8 mouse cellular contexts compared by ENCODE assay signal in genomic region chr14:25468891-25469529, GRCm38 (mm10). TPM values are rescaled to one million over a fixed set of nuclear protein-coding genes. Genes with fewer than 3 reads are reported as not detected.
A peak's percentile ranks its signal among the peaks of the same experiment; 100 is the strongest.
DNase-seq lines count a peak whose midpoint lies in the region; ATAC-seq and TF ChIP-seq lines count a peak whose summit lies in the region.

No protein-coding gene starts in this region.

- no peaks in the 10 kb centered on the region for H3K27me3 ChIP-seq in kidney, embryonic 15.5 days
- no peaks in the 10 kb centered on the region for H3K27me3 ChIP-seq in kidney, embryonic 16.5 days (ENCODE audit: insufficient read depth, low read length)
- H3K27me3 ChIP-seq in stomach, postnatal 0 days (ENCODE audit: control insufficient read depth, insufficient read depth, low read length): no peaks in the 10 kb centered on the region

- H3K36me3 ChIP-seq in kidney, embryonic 15.5 days: no peaks in the 10 kb centered on the region
- no peaks in the 10 kb centered on the region for H3K36me3 ChIP-seq in kidney, embryonic 16.5 days (ENCODE audit: insufficient read depth, low read length)
- H3K36me3 ChIP-seq in stomach, postnatal 0 days (ENCODE audit: control insufficient read depth, insufficient read depth, low read length): no peaks in the 10 kb centered on the region

- peaks cover 97% of the 10 kb centered on the region for H3K4me1 ChIP-seq in kidney, embryonic 15.5 days
- H3K4me1 ChIP-seq in kidney, embryonic 16.5 days (ENCODE audit: insufficient read depth, low read length): peaks cover 96% of the 10 kb centered on the region
- H3K4me1 ChIP-seq in stomach, postnatal 0 days (replicated peaks; ENCODE audit: control insufficient read depth, insufficient read depth): peaks cover 30% of the 10 kb centered on the region

- no peaks in the 10 kb centered on the region for H3K9me3 ChIP-seq in kidney, embryonic 15.5 days (replicated peaks)
- no peaks in the 10 kb centered on the region for H3K9me3 ChIP-seq in kidney, embryonic 16.5 days (ENCODE audit: low read length)
- H3K9me3 ChIP-seq in stomach, postnatal 0 days (ENCODE audit: control insufficient read depth, low read length): no peaks in the 10 kb centered on the region

- no peak overlapping the region for H3K9ac ChIP-seq in kidney, embryonic 15.5 days
- no peak overlapping the region for H3K9ac ChIP-seq in kidney, embryonic 16.5 days (replicated peaks; ENCODE audit: low read length)
- no peak overlapping the region for H3K9ac ChIP-seq in stomach, postnatal 0 days (ENCODE audit: low read length)

- DNase-seq in cerebellum, adult 11-12 months: peak; percentile 33
- DNase-seq in cerebellum, adult 18-20 months: no peak
- peak; percentile 20 for DNase-seq in thymus, postnatal 4 days
- DNase-seq in thymus, adult 18-20 months: no peak
- DNase-seq in stomach, postnatal 0 days (ENCODE audit: low spot score): no peak
- no peak for DNase-seq in ovary, postnatal 36 days (ENCODE audit: low spot score)

- H3K27ac ChIP-seq in kidney, embryonic 15.5 days: 0 out of 2 replicates have a peak overlapping the region, but pooled peaks have one; percentile 16
- H3K27ac ChIP-seq in kidney, embryonic 16.5 days (ENCODE audit: low read length): no peak overlapping the region
- H3K27ac ChIP-seq in stomach, postnatal 0 days (replicated peaks): 0 out of 2 replicates have a peak overlapping the region, but pooled peaks have one; percentile 6

- no peak overlapping the region for H3K4me2 ChIP-seq in kidney, embryonic 15.5 days
- no peak overlapping the region for H3K4me2 ChIP-seq in kidney, embryonic 16.5 days (replicated peaks; ENCODE audit: low read depth, low read length)
- no peak overlapping the region for H3K4me2 ChIP-seq in stomach, postnatal 0 days (replicated peaks; ENCODE audit: low read depth)

- 66% methylated on average over 7 of the region's 7 CpGs for WGBS in kidney, embryonic 15.5 days
- 62% methylated on average over 7 of the region's 7 CpGs for WGBS in kidney, embryonic 16.5 days
- 73% methylated on average over 7 of the region's 7 CpGs for WGBS in stomach, postnatal 0 days

- ATAC-seq in kidney, embryonic 15.5 days (replicated peaks; ENCODE audit: low FRiP score): no peak
- ATAC-seq in kidney, embryonic 16.5 days (ENCODE audit: low FRiP score, low TSS enrichment): no peak
- ATAC-seq in stomach, postnatal 0 days (ENCODE audit: low FRiP score, low TSS enrichment): no peak

- TF ChIP-seq EP300 in stomach, postnatal 0 days (optimal IDR thresholded peaks at IDR 0.05): no peak

- no peak for TF ChIP-seq CTCF in stomach, postnatal 0 days (IDR thresholded peaks at IDR 0.05; ENCODE audit: low read depth)

- H3K4me3 ChIP-seq in kidney, embryonic 15.5 days (replicated peaks): no peak overlapping the region
- no peak overlapping the region for H3K4me3 ChIP-seq in kidney, embryonic 16.5 days (ENCODE audit: low read length)
- H3K4me3 ChIP-seq in stomach, postnatal 0 days (ENCODE audit: low read depth, low read length): no peak overlapping the region

RNA-seq across cellular contexts. Expression of gene Zmiz1, which starts 10.0 kb away (rescaled TPM):
- polyA plus RNA-seq in kidney, embryonic 15.5 days (2015; fragmentation: Nextera tagmentation; extraction: Ambion mirVana): 41.8 and 47.3 TPM in 2 replicates
- polyA plus RNA-seq in kidney, embryonic 16.5 days (2015; fragmentation: Nextera tagmentation; extraction: Ambion mirVana): 36.0 and 46.6 TPM in 2 replicates
- polyA plus RNA-seq in stomach, postnatal 0 days (2015; fragmentation: Nextera tagmentation; extraction: Ambion mirVana): 13.0 and 13.8 TPM in 2 replicates

Comparison
In these comparisons a context has a peak if more than half of its experiments do, and no peak if none do; other contexts are left out.
1. DNase-seq: peak in cerebellum, adult 11-12 months (single experiment) and thymus, postnatal 4 days (single experiment); none in cerebellum, adult 18-20 months (0 of 2), thymus, adult 18-20 months (0 of 2), stomach, postnatal 0 days (single experiment) and ovary, postnatal 36 days (single experiment).